Mouse (Mus musculus): ENCODE data around the gene Psmd9.
A peak's percentile ranks its signal among the peaks of the same experiment; 100 is the strongest.

The Psmd9 gene

DNA sequence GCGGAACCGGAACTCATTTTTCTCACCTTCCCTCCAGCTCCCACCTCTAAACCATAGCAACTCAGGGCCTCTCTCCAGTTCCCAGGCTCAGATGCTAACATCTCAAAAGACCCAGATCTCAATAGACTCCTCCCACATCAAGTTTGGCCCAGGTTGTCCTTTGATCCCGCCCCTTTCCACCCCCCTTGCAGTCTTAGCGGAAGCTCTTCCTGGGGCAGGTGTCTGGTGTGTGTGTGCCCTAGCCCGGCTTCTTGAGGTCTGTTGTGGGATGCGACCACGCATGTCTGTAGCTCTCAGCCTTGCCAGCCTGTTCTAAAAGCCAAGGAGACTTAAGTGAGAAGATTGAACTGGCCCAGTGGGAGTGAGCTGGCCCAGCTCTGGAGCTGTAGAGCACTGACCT lies 18.6 kb upstream of the Psmd9 start:
- ATAC-seq (ENCODE audit: low TSS enrichment): no peak

DNA sequence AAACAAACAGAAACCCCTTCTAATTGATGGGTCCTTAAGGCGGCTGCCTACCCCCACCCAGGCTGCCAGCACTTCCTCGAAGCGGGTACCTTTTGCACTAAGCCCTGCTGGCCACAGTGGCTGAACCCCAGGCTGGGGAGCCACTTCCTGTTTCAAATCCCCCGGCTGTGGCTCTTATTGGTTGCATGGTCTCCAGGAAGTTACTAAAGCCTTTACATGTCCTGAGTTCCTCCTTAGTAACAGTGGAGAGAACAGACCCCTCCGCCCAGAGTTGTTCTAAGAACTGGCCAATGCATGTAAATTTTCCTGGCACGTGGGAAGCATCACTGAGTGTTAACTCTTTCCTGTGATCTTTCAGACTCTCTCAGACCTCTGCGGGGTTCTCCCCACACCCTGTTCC lies 18.1 kb upstream of the Psmd9 start:
- ATAC-seq (ENCODE audit: low TSS enrichment): no peak

DNA sequence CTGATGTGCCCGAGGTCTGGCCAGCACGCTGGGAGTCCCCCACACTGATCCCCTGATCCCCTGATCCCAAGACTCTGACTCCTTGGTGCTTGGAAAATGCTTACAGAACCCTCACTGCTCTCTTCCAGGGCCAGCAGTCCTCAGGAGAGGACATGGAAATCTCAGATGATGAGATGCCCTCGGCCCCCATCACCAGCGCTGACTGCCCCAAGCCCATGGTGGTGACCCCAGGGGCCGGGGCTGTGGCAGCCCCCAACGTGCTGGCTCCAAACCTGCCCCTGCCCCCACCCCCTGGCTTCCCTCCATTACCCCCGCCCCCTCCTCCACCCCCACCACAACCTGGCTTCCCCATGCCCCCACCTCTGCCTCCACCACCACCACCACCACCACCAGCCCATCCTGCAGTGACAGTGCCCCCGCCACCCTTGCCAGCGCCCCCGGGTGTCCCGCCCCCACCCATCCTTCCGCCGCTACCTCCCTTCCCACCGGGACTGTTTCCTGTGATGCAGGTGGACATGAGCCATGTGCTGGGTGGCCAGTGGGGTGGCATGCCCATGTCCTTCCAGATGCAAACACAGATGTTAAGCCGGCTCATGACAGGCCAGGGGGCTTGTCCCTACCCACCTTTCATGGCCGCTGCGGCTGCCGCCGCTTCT lies 17.4 kb upstream of the Psmd9 start:
- no peak for ATAC-seq (ENCODE audit: low TSS enrichment)

DNA sequence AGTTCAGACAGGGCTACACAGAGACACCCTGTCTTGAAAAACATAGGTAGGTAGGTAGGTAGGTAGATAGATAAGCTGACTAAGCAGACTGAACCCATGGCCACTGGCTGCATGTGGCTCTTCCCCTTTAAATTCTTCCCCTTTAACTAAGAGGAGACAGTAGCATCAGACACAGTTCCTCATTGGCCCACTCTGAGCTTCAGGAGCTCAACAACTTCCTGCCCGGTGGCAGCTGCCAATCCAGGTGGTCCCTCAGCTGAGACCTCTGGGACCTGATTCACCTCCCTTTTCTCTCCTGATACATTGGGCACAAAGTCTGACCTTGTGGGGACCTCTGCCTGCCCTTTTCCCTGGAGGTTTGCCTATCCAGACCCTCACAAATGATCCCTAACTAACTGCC lies 16.3 kb upstream of the Psmd9 start:
- ATAC-seq (ENCODE audit: low TSS enrichment): no peak

DNA sequence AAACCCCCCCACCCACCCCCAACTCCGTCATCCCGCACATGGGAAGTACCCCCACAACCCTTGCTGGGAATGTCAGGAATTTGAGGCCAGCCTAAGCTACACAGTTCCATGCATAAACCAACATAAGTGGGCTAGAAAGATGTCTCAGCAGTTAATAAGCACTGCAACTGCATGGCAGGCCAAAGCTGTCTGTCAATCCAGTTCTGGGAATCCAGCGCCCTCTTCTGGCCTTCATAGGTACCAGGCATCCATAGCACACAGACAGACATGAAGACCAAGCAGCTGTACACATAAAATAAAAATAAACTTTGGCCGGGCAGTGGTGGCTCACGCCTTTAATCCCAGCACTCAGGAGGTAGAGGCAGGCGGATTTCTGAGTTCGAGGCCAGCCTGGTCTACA lies 13.8 kb upstream of the Psmd9 start:
- ATAC-seq (ENCODE audit: low TSS enrichment): peak; percentile 56; the same call in 1 of the 2 replicates

DNA sequence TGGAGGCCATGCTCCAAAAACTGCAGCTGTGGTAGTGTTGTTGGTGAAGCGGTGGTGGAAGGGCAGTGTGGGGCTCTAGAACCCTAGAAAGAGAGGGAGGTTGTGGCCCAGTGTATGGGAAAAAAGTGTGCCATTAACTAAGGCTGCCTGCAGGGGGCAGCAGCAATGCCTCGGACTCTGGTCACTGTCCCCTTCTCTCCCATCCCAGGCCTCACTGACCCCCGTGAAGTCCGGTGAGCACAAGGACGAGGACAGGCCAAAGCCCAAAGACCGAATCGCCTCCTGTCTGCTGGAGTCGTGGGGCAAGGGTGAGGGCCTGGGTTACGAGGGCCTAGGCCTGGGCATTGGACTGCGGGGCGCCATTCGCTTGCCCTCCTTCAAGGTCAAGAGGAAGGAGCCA lies 12.4 kb upstream of the Psmd9 start:
- ATAC-seq (ENCODE audit: low TSS enrichment): no peak

DNA sequence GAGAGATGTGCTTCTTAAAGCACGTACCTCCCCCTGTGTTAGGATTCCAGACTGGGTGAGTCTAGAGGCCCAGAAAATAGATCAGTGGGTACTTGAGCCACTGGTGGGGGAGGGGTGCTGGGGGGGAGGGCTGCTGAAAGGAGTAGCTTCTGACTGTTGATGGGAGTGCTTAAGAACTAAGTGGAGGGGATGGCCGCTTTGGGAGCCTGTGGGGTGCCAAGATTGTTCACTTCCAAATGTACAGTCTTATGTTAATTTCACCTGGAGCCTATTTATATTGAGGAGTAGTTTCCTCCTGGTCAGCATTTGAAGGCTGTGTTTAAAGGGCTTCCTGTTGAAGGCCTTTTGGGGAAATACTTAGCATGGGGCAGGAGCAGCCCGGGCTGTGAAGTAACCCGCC lies 11.2 kb upstream of the Psmd9 start:
- ATAC-seq (ENCODE audit: low TSS enrichment): no peak

DNA sequence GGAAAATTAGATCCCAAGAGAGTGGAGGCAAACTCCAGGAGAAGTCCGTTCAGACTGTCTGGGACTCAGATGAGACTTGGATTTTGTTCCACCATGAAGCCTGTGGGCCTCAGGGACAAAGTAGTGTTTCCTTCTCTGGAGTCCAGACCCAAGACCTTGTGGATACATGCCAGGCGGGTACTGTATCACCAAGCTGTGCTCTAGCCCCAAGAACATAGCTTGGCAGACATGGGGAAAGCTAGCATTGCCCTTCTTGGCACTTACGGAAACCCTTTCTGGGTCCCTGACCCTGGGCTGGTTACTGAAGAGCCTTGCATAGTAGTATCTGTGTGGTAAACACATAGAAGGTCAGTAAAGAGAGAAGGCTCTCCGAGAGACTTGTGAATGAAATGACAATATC lies 9.8 kb upstream of the Psmd9 start:
- ATAC-seq (ENCODE audit: low TSS enrichment): no peak

DNA sequence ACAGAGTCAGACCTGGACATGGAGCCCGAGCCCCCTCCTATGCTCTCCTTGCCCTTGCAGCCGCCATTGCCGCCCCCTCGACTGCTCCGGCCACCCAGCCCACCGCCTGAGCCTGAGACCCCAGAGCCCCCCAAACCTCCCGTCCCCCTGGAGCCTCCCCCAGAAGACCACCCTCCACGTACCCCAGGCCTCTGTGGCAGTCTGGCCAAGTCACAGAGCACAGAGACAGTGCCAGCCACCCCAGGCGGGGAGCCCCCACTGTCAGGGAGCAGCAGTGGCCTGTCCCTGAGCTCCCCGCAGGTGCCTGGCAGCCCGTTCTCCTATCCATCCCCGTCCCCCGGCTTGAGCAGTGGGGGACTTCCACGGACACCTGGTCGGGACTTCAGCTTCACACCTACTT lies 9.3 kb upstream of the Psmd9 start:
- no peak for ATAC-seq (ENCODE audit: low TSS enrichment)

DNA sequence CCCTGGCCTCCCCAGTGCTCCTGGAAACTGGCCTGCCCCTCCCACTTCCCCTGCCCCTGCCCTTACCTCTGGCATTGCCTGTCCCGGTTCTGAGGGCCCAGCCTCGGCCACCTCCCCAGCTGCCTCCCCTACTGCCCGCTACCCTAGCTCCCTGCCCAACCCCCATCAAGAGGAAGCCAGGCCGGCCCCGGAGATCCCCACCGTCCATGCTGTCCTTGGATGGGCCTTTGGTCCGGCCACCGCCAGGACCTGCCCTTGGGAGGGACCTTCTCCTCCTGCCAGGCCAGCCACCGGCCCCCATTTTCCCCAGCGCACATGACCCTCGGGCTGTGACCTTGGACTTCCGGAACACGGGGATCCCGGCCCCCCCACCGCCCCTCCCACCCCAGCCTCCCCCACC lies 8.9 kb upstream of the Psmd9 start:
- no peak for ATAC-seq (ENCODE audit: low TSS enrichment)

DNA sequence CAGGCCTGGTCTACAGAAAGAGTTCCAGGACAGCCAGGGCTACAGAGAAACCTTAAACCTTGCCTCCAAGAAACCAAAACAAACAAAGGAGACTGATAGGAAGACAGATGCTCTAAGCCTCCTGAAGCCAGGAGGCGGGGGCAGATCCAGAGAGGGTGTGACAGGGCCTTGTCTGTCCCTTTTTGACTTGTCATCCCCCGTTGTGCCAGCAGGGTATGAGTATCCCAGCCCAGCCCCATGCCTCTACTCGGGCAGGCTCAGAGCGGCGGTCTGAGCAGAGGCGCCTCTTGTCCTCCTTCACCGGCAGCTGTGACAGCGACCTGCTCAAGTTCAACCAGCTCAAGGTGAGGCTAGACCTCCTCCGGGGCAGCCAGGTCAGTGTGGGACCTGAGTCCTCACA lies 6.3 kb upstream of the Psmd9 start:
- no peak for ATAC-seq (ENCODE audit: low TSS enrichment)

DNA sequence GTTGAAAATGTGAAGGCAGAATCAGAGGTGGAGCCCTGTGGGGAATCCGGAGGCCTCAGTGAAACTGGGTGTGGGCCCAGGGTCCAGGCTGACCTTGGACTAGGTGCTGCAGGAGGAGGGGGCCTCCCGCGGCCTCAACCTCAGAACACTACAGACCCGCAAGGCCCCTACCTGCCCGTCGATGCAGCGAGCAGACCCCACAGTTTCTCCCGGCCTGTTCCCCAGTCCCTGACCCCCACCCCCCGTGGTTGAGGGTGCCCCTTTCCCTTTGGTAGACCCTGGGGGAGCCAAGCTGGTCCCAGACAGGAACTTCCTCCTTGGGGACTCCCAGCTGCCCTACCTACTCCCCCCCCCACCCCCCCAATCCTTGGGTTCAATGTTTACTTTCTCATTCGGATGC lies 2.8 kb upstream of the Psmd9 start:
- no peak for ATAC-seq (ENCODE audit: low TSS enrichment)

DNA sequence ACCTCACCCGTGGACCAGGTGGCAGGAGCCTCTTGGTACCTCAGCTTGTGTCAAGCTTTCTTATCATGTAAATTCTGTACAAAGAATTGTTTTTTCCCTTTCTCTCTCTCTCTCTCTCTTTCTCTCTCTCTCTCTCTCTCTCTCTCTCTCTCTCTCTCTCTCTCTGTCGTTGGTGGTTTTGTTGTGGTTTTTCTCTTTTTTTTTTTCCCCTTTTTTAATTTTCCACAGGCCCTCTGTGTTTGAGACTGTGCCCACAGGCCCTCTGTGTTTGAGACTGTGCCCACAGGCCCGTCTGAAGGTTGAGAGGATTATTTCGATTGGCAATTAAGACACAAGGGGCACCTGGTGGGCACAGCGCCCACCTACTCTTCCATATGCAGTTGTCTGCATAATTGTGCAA lies 1.6 kb upstream of the Psmd9 start:
- no peak for ATAC-seq (ENCODE audit: low TSS enrichment)

DNA sequence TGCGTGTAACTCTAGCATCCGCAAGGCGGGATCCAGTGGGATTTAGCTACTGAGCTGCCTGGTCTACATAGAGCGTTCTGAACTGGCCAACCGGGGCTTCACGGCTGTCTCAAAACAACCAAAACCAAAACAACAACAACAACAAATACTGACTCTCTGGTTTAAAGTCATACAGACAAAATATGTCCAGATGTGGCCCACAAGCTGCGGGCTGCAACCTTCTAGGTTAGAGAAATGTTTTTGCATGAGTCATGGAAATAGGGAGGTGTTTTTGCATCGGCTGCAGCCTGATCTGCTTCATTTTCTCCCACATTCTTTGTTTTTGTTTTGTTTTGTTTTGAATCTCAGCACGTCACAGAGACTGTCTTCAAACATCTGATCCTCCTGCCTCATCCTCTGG lies 1.2 kb downstream of the Psmd9 start:
- ATAC-seq (ENCODE audit: low TSS enrichment): no peak

DNA sequence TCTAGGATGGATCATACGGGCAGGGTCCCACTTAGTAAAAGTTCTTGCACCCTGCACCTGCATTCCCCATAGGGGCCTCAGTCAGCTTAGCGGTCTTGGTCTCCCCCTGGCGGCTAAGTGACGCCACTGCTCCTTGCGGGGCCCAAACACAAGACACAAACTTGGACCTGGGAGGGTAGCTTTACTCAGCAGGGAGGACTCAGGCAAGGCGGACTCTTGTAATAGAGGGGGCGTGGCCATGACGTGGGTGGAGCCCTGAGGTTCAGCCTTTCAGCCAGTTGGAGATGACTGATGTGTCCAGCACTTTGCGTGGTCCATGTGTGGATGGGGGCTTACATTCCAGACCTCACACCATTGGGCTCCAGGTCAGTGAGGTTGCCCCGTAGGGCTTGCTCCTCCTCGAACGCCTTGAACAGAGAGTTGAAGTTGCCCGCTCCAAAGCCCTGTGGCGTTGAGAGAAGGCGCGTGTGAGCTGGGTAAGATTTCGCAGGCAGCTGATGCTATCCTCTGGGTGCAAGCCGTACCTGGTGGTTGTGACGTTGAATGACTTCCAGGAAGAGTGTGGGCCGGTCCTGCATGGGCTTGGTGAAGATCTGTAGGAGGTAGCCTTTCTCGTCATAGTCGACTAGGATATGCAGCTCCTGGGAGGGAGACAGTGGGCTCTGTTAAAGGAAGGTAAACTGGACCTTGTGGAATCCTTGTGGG lies 2.6 kb downstream of the Psmd9 start:
- ATAC-seq (ENCODE audit: low TSS enrichment): peak; percentile 85

DNA sequence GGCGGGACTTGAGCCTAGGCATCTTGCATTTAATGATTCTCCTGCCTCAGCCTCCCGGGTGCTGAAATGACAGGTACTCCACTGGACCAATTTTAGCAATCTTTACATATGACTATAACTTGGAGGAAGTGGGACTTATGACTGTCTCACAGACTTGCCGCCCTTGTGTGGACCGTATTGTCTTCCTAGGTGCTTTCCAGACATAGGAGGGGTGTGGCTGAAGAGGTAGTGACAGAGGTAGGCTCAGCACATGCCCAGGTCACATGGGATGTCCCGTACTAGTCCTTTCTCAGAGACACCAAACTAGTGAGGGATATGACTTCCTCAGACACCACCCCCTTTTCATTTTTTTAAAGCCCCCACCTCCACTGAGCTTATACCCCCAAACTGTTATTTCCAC lies 9.6 kb downstream of the Psmd9 start:
- no peak for ATAC-seq (ENCODE audit: low TSS enrichment)

DNA sequence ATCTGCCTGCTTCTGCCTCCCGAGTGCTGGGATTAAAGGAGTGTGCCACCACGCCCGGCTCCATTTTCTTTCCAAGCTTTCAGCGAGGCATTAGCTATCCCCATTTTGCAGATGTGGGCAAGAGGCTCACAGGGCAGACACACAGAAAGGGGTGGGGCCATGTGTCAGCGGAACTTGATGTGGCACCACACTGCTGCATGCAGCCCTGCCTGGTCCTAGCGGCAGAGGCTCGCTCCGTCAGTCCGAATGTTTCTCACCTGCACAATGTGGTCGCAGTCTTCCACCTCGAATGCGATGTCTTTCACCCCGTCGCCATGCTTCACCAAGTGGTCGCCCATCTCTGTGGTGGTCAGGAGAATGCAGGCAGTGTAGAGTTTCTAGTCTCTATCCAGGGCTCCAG lies 11.2 kb downstream of the Psmd9 start:
- ATAC-seq (ENCODE audit: low TSS enrichment): no peak

DNA sequence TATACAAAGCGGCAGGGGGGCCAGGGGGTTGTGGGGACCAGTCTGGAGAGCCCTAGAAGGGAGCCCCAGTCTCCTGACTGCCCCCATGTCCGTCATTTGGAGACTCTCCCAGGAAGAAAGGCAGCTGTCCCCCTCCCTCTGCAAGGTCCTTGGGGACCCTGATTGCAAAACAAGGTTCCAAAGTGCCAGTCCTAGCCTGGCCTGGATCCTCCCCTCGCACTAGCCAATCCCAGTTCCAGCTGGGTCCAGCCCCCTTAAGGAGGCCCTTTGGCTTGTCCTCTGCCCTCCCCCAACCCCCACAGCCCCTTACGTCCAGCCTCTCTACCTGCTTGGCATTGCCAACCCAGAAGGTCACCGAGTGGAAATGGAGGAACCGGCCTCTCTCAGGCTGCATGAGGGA lies 12.3 kb downstream of the Psmd9 start:
- no peak for ATAC-seq (ENCODE audit: low TSS enrichment)

DNA sequence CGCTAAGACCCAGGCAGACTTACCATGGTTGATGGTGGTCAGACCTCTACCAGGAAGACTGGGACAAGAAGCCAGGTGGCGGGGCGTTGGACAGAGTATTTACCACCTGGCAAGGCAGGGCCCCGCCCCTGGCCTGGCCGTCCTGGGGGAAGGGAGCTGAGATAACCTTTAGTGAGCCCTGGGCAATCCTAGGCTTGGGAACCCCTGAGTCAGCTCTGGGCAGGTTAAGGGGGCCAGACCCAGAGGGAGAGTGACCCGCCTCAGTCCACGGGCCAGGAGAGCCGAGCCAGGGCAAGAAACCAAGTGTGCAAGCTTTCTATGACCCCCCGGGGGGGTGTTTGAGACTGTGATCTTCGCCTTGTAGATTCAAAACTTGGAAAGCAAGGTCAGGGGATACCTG lies 13.4 kb downstream of the Psmd9 start, which contains the start of gene Hpd:
TSS of gene Hpd (minus strand) at position 77 of the 400 bp plus-strand sequence.
- ATAC-seq (ENCODE audit: low TSS enrichment): no peak

DNA sequence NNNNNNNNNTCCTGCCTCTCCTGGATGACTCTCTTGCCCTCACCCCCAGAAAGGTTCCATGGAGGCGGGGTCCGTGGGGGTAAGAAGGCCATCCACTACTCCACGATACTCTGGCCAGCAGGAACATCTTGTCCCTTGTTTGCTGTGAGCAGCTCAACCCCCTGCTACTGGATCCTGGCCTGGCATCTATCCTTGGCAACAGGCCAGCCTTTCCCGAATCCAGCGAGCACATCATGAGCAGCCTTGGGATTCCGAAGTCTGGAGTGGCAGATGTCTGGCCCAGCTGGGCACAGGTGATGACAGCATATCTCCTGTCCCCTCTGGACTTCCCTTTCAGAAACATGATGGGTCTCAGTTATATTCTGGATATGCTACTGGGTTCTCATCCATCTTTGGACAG lies 16.8 kb downstream of the Psmd9 start:
- ATAC-seq (ENCODE audit: low TSS enrichment): no peak

DNA sequence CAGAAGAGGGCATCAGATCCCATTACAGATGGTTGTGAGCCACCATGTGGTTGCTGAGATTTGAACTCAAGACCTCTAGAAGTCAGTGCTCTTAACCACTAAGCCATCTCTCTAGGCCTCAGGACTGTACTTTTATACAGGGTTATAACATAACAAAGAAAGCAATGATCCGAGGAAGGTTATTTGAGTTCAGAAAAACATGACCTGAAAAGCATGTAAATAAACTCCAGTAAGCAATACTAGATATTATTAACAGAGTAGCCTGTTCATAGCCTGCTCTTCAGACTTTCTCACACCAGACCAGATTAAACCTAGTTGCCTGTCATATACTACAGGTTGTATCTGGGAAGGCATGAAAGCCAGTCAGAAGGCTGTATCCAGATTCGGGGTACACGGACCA lies 18.1 kb downstream of the Psmd9 start:
- no peak for ATAC-seq (ENCODE audit: low TSS enrichment)

DNA sequence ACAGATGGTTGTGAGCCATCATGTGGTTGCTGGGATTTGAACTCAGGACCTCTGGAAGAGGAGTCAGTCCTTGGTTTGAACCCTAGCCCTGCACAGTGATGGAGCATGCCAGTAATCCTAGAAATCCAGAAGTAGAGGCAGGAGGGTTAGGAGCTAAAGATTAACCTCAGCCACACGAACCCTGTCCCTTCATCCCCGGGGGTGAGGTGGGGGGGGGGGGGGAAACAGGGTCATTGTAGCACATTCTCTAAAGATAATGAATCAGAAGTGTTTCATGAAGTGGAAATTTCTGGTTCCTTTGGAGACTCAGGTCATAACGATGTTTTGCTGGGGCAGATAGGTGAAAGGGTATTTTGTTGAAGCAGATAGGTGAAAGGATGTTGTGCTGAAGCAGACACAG lies 21.7 kb downstream of the Psmd9 start:
- no peak for ATAC-seq (ENCODE audit: low TSS enrichment)

DNA sequence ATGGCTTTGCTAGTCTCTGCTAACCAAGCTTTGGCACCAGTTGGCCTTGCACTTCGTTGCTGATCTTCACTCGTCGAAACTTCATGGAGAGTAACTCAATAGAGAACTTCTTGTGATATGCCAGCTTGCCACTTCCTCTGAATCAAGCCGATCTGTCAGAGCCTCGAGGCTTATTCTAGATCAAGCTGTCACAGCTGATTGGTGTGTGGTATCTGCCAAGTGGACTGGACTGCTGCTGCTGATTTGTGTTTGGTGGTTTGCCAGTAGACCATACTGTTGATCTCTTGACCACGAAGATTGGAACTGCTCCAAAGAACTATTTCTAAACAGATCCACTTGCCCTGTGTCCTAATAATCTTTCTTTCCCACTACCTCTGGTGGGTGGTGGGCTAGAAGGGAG lies 22.2 kb downstream of the Psmd9 start:
- ATAC-seq (ENCODE audit: low TSS enrichment): no peak

DNA sequence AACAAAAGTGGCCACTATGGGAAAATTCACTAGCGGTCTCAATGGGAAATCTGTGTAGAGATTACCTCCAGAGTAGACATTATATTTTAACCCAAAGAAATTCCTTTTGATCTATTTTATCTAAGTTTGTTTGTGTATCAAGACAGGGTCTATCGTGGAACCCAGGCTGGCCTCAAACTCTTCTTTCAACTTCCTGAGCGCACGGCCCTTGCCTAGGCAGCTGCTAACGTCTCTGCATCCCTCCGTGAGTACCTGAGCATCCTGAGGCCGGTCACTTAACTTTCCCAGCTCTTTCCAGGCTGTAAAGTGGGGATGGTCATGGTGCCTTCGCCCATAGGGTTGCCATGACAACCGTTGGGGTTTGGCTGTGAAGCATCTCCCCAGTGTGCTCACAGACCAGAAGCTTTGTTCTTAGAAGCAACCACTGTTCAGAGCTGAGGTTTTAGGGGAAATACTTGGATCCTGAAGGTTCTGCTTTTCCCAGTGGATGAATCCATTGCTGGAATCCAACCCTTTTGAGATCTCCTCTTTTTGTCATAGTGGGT lies 23.5 kb downstream of the Psmd9 start:
- ATAC-seq (ENCODE audit: low TSS enrichment): no peak
